In the genomic region with DNA sequence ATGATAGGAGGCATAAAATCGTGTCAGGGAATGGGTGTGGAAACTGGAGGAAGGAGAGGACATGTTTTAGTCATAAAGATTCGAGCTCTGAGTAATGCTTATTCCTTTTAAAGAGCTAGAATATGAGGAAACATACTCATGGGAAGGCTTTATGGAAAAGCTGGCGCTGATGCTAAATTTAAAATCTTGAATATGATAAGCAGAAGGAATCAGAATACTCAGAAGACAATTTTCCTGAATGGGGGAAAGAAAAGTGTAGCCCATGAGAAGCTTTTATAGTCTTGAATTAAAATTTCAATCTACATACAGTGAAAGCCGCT, we compare ENCODE assay signal across 7 mouse cellular contexts.
DNase-seq lines count a peak whose midpoint lies in the region; ATAC-seq and TF ChIP-seq lines count a peak whose summit lies in the region.

No protein-coding gene starts in this region.

- H3K4me2 ChIP-seq in forebrain, embryonic 13.5 days = peak overlapping the region; percentile 79
- peak overlapping the region; percentile 87 for H3K4me2 ChIP-seq in limb, embryonic 13.5 days (replicated peaks)
- H3K4me2 ChIP-seq in stomach, embryonic 14.5 days (replicated peaks; ENCODE audit: low read depth, low read length) = peak overlapping the region; percentile 69

- H3K4me3 ChIP-seq in left cerebral cortex, adult 2 months = peak overlapping the region; percentile 57
- H3K4me3 ChIP-seq in forebrain, embryonic 13.5 days = peak overlapping the region; percentile 53
- H3K4me3 ChIP-seq in limb, embryonic 13.5 days = peak overlapping the region; percentile 49
- peak overlapping the region; percentile 33 for H3K4me3 ChIP-seq in stomach, embryonic 14.5 days (ENCODE audit: low read depth, low read length)

- H3K27me3 ChIP-seq in forebrain, embryonic 13.5 days = no peaks in the 10 kb centered on the region
- H3K27me3 ChIP-seq in limb, embryonic 13.5 days = peaks cover 31% of the 10 kb centered on the region
- peaks cover 16% of the 10 kb centered on the region for H3K27me3 ChIP-seq in stomach, embryonic 14.5 days (ENCODE audit: control insufficient read depth, insufficient read depth, low read length)

- H3K27ac ChIP-seq in left cerebral cortex, adult 2 months = peak overlapping the region; percentile 98
- H3K27ac ChIP-seq in forebrain, embryonic 13.5 days = peak overlapping the region; percentile 99
- no peak overlapping the region for H3K27ac ChIP-seq in limb, embryonic 13.5 days
- H3K27ac ChIP-seq in stomach, embryonic 14.5 days (ENCODE audit: low read length) = no peak overlapping the region

- no peaks in the 10 kb centered on the region for H3K9me3 ChIP-seq in forebrain, embryonic 13.5 days (replicated peaks)
- no peaks in the 10 kb centered on the region for H3K9me3 ChIP-seq in limb, embryonic 13.5 days
- no peaks in the 10 kb centered on the region for H3K9me3 ChIP-seq in stomach, embryonic 14.5 days (ENCODE audit: control insufficient read depth, low read depth, low read length)

- intact Hi-C loops in left cerebral cortex, adult 2 months (cut with DNase I) = loop anchor here (2.0 to 10.0 kb wide), 6 partner anchors 98 to 825 kb away; no protein-coding TSS in a partner anchor
- intact Hi-C loops in left cerebral cortex, postnatal 36 days (cut with DNase I) = loop anchor here (2.0 to 10.0 kb wide), 4 partner anchors 127 to 687 kb away; a partner anchor contains a TSS

- no peaks in the 10 kb centered on the region for H3K36me3 ChIP-seq in forebrain, embryonic 13.5 days (ENCODE audit: poor library complexity, severe bottlenecking)
- H3K36me3 ChIP-seq in limb, embryonic 13.5 days = no peaks in the 10 kb centered on the region
- H3K36me3 ChIP-seq in stomach, embryonic 14.5 days (ENCODE audit: control insufficient read depth, insufficient read depth, low read length) = no peaks in the 10 kb centered on the region

- ATAC-seq in forebrain, embryonic 13.5 days = no peak
- ATAC-seq in limb, embryonic 13.5 days (ENCODE audit: low FRiP score, low read depth) = no peak
- no peak for ATAC-seq in stomach, embryonic 14.5 days (ENCODE audit: insufficient number of reproducible peaks, insufficient read depth, low FRiP score, low read depth)

- peak overlapping the region; percentile 93 for H3K9ac ChIP-seq in forebrain, embryonic 13.5 days
- H3K9ac ChIP-seq in limb, embryonic 13.5 days = no peak overlapping the region; the same call in 1 of the 2 replicates
- H3K9ac ChIP-seq in stomach, embryonic 14.5 days (replicated peaks; ENCODE audit: low read depth, low read length) = no peak overlapping the region

- no peak for DNase-seq in left cerebral cortex, adult 2 months (ENCODE audit: extremely low spot score in 1 of 2, low spot score in 2 of 2)
- DNase-seq in left cerebral cortex, postnatal 36 days (ENCODE audit: low spot score in 2 of 2) = no peak
- DNase-seq in adrenal gland, postnatal 10 days = no peak
- no peak for DNase-seq in spleen, postnatal 36 days (ENCODE audit: low spot score in 2 of 2)

- WGBS in forebrain, embryonic 13.5 days = 27% methylated on average over 4 of the region's 4 CpGs
- 43% methylated on average over 4 of the region's 4 CpGs for WGBS in limb, embryonic 13.5 days
- 38% methylated on average over 4 of the region's 4 CpGs for WGBS in stomach, embryonic 14.5 days

- TF ChIP-seq CTCF in left cerebral cortex, adult 2 months (IDR thresholded peaks at IDR 0.05) = no peak

- H3K4me1 ChIP-seq in forebrain, embryonic 13.5 days = peaks cover 48% of the 10 kb centered on the region
- peaks cover 15% of the 10 kb centered on the region for H3K4me1 ChIP-seq in limb, embryonic 13.5 days
- no peaks in the 10 kb centered on the region for H3K4me1 ChIP-seq in stomach, embryonic 14.5 days (ENCODE audit: control insufficient read depth, insufficient read depth, low read length)

Comparison
In these comparisons a context has a peak if more than half of its experiments do, and no peak if none do; other contexts are left out.
1. H3K27ac ChIP-seq: peak in left cerebral cortex, adult 2 months (single experiment) and forebrain, embryonic 13.5 days (single experiment); none in limb, embryonic 13.5 days (single experiment) and stomach, embryonic 14.5 days (single experiment).
2. Peak in every context shown above with its lines, with median percentiles within 50 percentile points of each other: H3K4me3 ChIP-seq and H3K4me2 ChIP-seq.